Comparison of ENCODE assay signal across 9 mouse cellular contexts in genomic region chrX:7919601-7920383, GRCm38 (mm10). TPM values are rescaled to one million over a fixed set of nuclear protein-coding genes. Genes with fewer than 3 reads are reported as not detected.
A peak's percentile ranks its signal among the peaks of the same experiment; 100 is the strongest.
DNase-seq lines count a peak whose midpoint lies in the region; ATAC-seq and TF ChIP-seq lines count a peak whose summit lies in the region.
"Had no signal": no experiment of that assay in that cellular context is flagged by ENCODE, and none has a peak within 500 bp of the region (broad histone marks: within the 10 kb centered on the region; RNA-seq: fewer than 3 reads in every experiment).

Gene Pcsk1n (plus strand): TSS chrX:7919822.

- H3K9me3 ChIP-seq in heart, embryonic 14.5 days (ENCODE audit: control insufficient read depth, low read length): no peaks in the 10 kb centered on the region
- H3K9me3 ChIP-seq in forebrain, postnatal 0 days (ENCODE audit: low read length): no peaks in the 10 kb centered on the region
- H3K9me3 ChIP-seq in neural tube, embryonic 14.5 days (ENCODE audit: control insufficient read depth, low read length): no peaks in the 10 kb centered on the region

- H3K4me2 ChIP-seq in heart, embryonic 14.5 days (ENCODE audit: low read length): peak within 1 kb of the TSS; percentile 38
- H3K4me2 ChIP-seq in forebrain, postnatal 0 days (ENCODE audit: low read depth): peak within 1 kb of the TSS; percentile 57
- H3K4me2 ChIP-seq in neural tube, embryonic 14.5 days (ENCODE audit: low read depth, low read length): peak within 1 kb of the TSS; percentile 61

- no peak for ATAC-seq in heart, embryonic 14.5 days (ENCODE audit: insufficient number of reproducible peaks, insufficient read depth, low FRiP score, low read depth)
- ATAC-seq in forebrain, postnatal 0 days: peak; percentile 91
- ATAC-seq in neural tube, embryonic 14.5 days (ENCODE audit: low read depth): peak; percentile 91

- H3K4me3 ChIP-seq in heart, embryonic 14.5 days (ENCODE audit: control insufficient read depth in 1 of 2, insufficient read depth in 1 of 2, low read depth in 1 of 2, low read length in 2 of 2): 0 out of 4 replicates have a peak within 1 kb of the TSS, but pooled peaks of 1 of the 2 experiments have one; percentile 6
- H3K4me3 ChIP-seq in forebrain, postnatal 0 days (ENCODE audit: low read depth, low read length): peak within 1 kb of the TSS; percentile 47
- H3K4me3 ChIP-seq in neural tube, embryonic 14.5 days (ENCODE audit: low read depth, low read length): peak within 1 kb of the TSS; percentile 45

- H3K36me3 ChIP-seq in heart, embryonic 14.5 days (ENCODE audit: control insufficient read depth, insufficient read depth, low read length): no peaks in the 10 kb centered on the region
- no peaks in the 10 kb centered on the region for H3K36me3 ChIP-seq in forebrain, postnatal 0 days (ENCODE audit: insufficient read depth)
- no peaks in the 10 kb centered on the region for H3K36me3 ChIP-seq in neural tube, embryonic 14.5 days (ENCODE audit: control insufficient read depth, insufficient read depth, low read length)

- no peak within 1 kb of the TSS for H3K27ac ChIP-seq in heart, embryonic 14.5 days (replicated peaks in 1 of 2; ENCODE audit: control insufficient read depth in 1 of 2, insufficient read depth in 1 of 2, low read depth in 2 of 2, low read length in 2 of 2)
- peak within 1 kb of the TSS; percentile 64 for H3K27ac ChIP-seq in forebrain, postnatal 0 days (ENCODE audit: low read depth, low read length)
- H3K27ac ChIP-seq in neural tube, embryonic 14.5 days (ENCODE audit: low read depth, low read length): peak within 1 kb of the TSS; percentile 70

- peaks cover 59% of the 10 kb centered on the region for H3K27me3 ChIP-seq in heart, embryonic 14.5 days (ENCODE audit: control insufficient read depth, insufficient read depth, low read length)
- no peaks in the 10 kb centered on the region for H3K27me3 ChIP-seq in forebrain, postnatal 0 days (ENCODE audit: insufficient read depth, low read length)
- no peaks in the 10 kb centered on the region for H3K27me3 ChIP-seq in neural tube, embryonic 14.5 days (ENCODE audit: control insufficient read depth, insufficient read depth, low read length)

- WGBS in heart, embryonic 14.5 days: 13% methylated on average over 36 of the region's 40 CpGs
- WGBS in forebrain, postnatal 0 days: 21% methylated on average over 40 of the region's 40 CpGs
- WGBS in neural tube, embryonic 14.5 days: 19% methylated on average over 35 of the region's 40 CpGs

- no peak within 1 kb of the TSS for H3K9ac ChIP-seq in heart, embryonic 14.5 days (ENCODE audit: low read length)
- peak within 1 kb of the TSS; percentile 62 for H3K9ac ChIP-seq in forebrain, postnatal 0 days
- H3K9ac ChIP-seq in neural tube, embryonic 14.5 days (replicated peaks; ENCODE audit: low read depth, low read length): peak within 1 kb of the TSS; percentile 58

- no peak for DNase-seq in heart, adult 18-20 months
- peak; percentile 69 to 79 for DNase-seq in cerebellum, adult 18-20 months
- peak; percentile 85 for DNase-seq in forebrain, postnatal 0 days
- peak; percentile 29 for DNase-seq in left cerebral cortex, adult 11 months (ENCODE audit: low spot score)
- no peak for DNase-seq in lung, postnatal 36 days
- DNase-seq in kidney, postnatal 14 days: no peak

- no peak for TF ChIP-seq CTCF in forebrain, postnatal 0 days (IDR thresholded peaks at IDR 0.05; ENCODE audit: low read depth)

- no peaks in the 10 kb centered on the region for H3K4me1 ChIP-seq in heart, embryonic 14.5 days (ENCODE audit: control insufficient read depth in 2 of 2, insufficient read depth in 2 of 2, low read length in 2 of 2)
- H3K4me1 ChIP-seq in forebrain, postnatal 0 days (ENCODE audit: insufficient read depth): no peaks in the 10 kb centered on the region
- 0 out of 2 replicates have a peak, but pooled peaks cover 9% of the 10 kb centered on the region for H3K4me1 ChIP-seq in neural tube, embryonic 14.5 days (ENCODE audit: control insufficient read depth, insufficient read depth, low read length)

RNA-seq across cellular contexts. Expression of gene Pcsk1n, which starts in this region (rescaled TPM):
- 0.09 and 0.63 TPM in 2 replicates for polyA plus RNA-seq in heart, embryonic 14.5 days (2014; fragmentation: Nextera tagmentation; extraction: Ambion mirVana)
- under 1 TPM in 1 of 2 experiments, not detected in 1; 0.12 TPM for total RNA-seq in heart, adult 18-20 months (2021)
- 69.6 and 85.4 TPM in 2 replicates for total RNA-seq in forebrain, postnatal 0 days (2014; rRNA removed)
- polyA plus RNA-seq in forebrain, postnatal 0 days (2015; fragmentation: Nextera tagmentation; extraction: Ambion mirVana): 344 and 434 TPM in 2 replicates
- 245 and 258 TPM in 2 replicates for polyA plus RNA-seq in neural tube, embryonic 14.5 days (2014; fragmentation: Nextera tagmentation; extraction: Ambion mirVana)
- polyA plus RNA-seq: C2C12 had no signal

Comparison
In these comparisons a context has a peak if more than half of its experiments do, and no peak if none do; other contexts are left out.
1. RNA of gene Pcsk1n (total RNA-seq): 69.6 to 85.4 TPM in forebrain, postnatal 0 days; 0.12 TPM in heart, adult 18-20 months; every median in the first group is over 10 times any median in the second.
2. RNA of gene Pcsk1n (polyA plus RNA-seq): 344 to 434 TPM in forebrain, postnatal 0 days and 245 to 258 TPM in neural tube, embryonic 14.5 days; 0.09 to 0.63 TPM in heart, embryonic 14.5 days; every median in the first group is over 100 times any median in the second.
3. H3K27ac ChIP-seq: peak in forebrain, postnatal 0 days (single experiment) and neural tube, embryonic 14.5 days (single experiment); none in heart, embryonic 14.5 days (0 of 2).
4. DNase-seq: peak in cerebellum, adult 18-20 months (2 of 2), forebrain, postnatal 0 days (single experiment) and left cerebral cortex, adult 11 months (single experiment); none in heart, adult 18-20 months (0 of 2), lung, postnatal 36 days (single experiment) and kidney, postnatal 14 days (single experiment).
5. Peak in every context shown above with its lines, with median percentiles within 50 percentile points of each other: H3K4me2 ChIP-seq.